Mouse (Mus musculus): ENCODE measurements around the gene Lrrtm4. TPM values are rescaled to one million over a fixed set of nuclear protein-coding genes. Genes with fewer than 3 reads are reported as not detected.

The Lrrtm4 gene
- 10 to 100 TPM; 48.0 to 68.3 (median 56.2) TPM for total RNA-seq (2022)

- peak; percentile 69 to 74 for DNase-seq (ENCODE audit: low spot score in 2 of 2)
These were observed at the start of gene Lrrtm4 for GRCm38 (mm10) chr6:80018765-80019164. Gene Lrrtm4, plus strand, starts transcription at chr6:80018877.

GRCm38 (mm10) chr6:80019189-80019860, 648 bp downstream of the Lrrtm4 start:
- peak in 1 of 2 experiments; percentile 12 for DNase-seq (ENCODE audit: low spot score in 2 of 2)

- DNase-seq (ENCODE audit: low spot score in 2 of 2) = peak in 1 of 2 experiments; percentile 25
These were observed 1.2 kb downstream of the Lrrtm4 start for GRCm38 (mm10) chr6:80019861-80020230.

- DNase-seq (ENCODE audit: low spot score in 2 of 2) = no peak
These were observed 38.2 kb downstream of the Lrrtm4 start for GRCm38 (mm10) chr6:80056849-80057248.

- no peak for DNase-seq (ENCODE audit: low spot score in 2 of 2)
These were observed 59.3 kb downstream of the Lrrtm4 start for GRCm38 (mm10) chr6:80078001-80078400.

- no peak for DNase-seq (ENCODE audit: low spot score in 2 of 2)
These were observed 60.6 kb downstream of the Lrrtm4 start for GRCm38 (mm10) chr6:80079290-80079689.

GRCm38 (mm10) chr6:80094909-80095308, 76.2 kb downstream of the Lrrtm4 start:
- no peak for DNase-seq (ENCODE audit: low spot score in 2 of 2)

- DNase-seq (ENCODE audit: low spot score in 2 of 2) = no peak
These were observed 86.7 kb downstream of the Lrrtm4 start for GRCm38 (mm10) chr6:80105343-80105742.

- no peak for DNase-seq (ENCODE audit: low spot score in 2 of 2)
These were observed 87.2 kb downstream of the Lrrtm4 start for GRCm38 (mm10) chr6:80105843-80106242.

GRCm38 (mm10) chr6:80126419-80126818, 107.7 kb downstream of the Lrrtm4 start:
- no peak for DNase-seq (ENCODE audit: low spot score in 2 of 2)

GRCm38 (mm10) chr6:80162585-80162984, 143.9 kb downstream of the Lrrtm4 start:
- DNase-seq (ENCODE audit: low spot score in 2 of 2) = no peak

GRCm38 (mm10) chr6:80181916-80182315, 163.2 kb downstream of the Lrrtm4 start:
- DNase-seq (ENCODE audit: low spot score in 2 of 2) = no peak

GRCm38 (mm10) chr6:80182353-80182752, 163.7 kb downstream of the Lrrtm4 start:
- DNase-seq (ENCODE audit: low spot score in 2 of 2) = no peak

- DNase-seq (ENCODE audit: low spot score in 2 of 2) = no peak
These were observed 166.9 kb downstream of the Lrrtm4 start for GRCm38 (mm10) chr6:80185489-80186113.

- no peak for DNase-seq (ENCODE audit: low spot score in 2 of 2)
These were observed 168.1 kb downstream of the Lrrtm4 start for GRCm38 (mm10) chr6:80186791-80187190.

GRCm38 (mm10) chr6:80209476-80209875, 190.8 kb downstream of the Lrrtm4 start:
- no peak for DNase-seq (ENCODE audit: low spot score in 2 of 2)

- no peak for DNase-seq (ENCODE audit: low spot score in 2 of 2)
These were observed 191.6 kb downstream of the Lrrtm4 start for GRCm38 (mm10) chr6:80210281-80210680.

- DNase-seq (ENCODE audit: low spot score in 2 of 2) = no peak
These were observed 242.9 kb downstream of the Lrrtm4 start for GRCm38 (mm10) chr6:80261595-80261994.

- DNase-seq (ENCODE audit: low spot score in 2 of 2) = no peak
These were observed 245.3 kb downstream of the Lrrtm4 start for GRCm38 (mm10) chr6:80263972-80264371.

- no peak for DNase-seq (ENCODE audit: low spot score in 2 of 2)
These were observed 245.9 kb downstream of the Lrrtm4 start for GRCm38 (mm10) chr6:80264584-80264983.

GRCm38 (mm10) chr6:80265746-80266145, 247.1 kb downstream of the Lrrtm4 start:
- DNase-seq (ENCODE audit: low spot score in 2 of 2) = no peak

- DNase-seq (ENCODE audit: low spot score in 2 of 2) = no peak
These were observed 268.3 kb downstream of the Lrrtm4 start for GRCm38 (mm10) chr6:80286968-80287367.

- no peak for DNase-seq (ENCODE audit: low spot score in 2 of 2)
These were observed 283.2 kb downstream of the Lrrtm4 start for GRCm38 (mm10) chr6:80301871-80302270.

All from layer of hippocampus, adult 8-10 months (tissue).